Mouse (Mus musculus) olfactory bulb, adult 2 months (tissue): ENCODE measurements at regions not wholly inside any gene's neighbourhood (a gene's known extent, or its start where the extent isn't known, plus 50 kb on each side); places are given as distances from the start of the nearest gene placed in this dataset.

Experiments
- CTCF ChIP-seq: fragments of 200-500 bp; IDR thresholded peaks from 2 replicates; pipeline ENCODE4 v1.5.1; 2012; ENCODE audit warnings: low read depth, mild to moderate bottlenecking, low read length, moderate library complexity; ENCODE audit not compliant: insufficient read depth
- POLR2A ChIP-seq: fragments of 200-500 bp; IDR thresholded peaks from 2 replicates; pipeline ENCODE4 v1.6.1; 2012; ENCODE audit warnings: mild to moderate bottlenecking, low read depth, low read length, moderate library complexity; ENCODE audit not compliant: insufficient read depth

DNA sequence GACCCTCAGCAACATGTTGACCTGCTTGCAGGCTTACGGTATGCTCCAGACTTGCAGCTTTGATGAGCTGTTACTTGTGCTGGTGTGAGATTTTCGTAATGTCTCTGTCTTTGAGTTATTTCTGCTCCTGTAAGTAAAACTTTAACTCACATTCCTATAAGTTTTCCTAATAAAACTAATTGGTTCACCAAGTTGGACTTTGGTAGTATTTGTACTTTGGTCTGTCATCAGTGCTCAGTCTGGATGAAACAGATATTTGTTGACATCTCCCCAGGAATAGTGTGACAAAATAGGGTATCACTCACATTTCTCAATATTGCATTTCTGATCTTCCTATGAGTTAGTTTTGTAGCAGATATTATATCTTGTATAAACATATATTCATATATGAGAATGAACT is 313.3 kb downstream of the Zfp619 start:
- no peak for TF ChIP-seq POLR2A
- TF ChIP-seq CTCF = no peak
